Mouse (Mus musculus) kidney, postnatal 0 days (tissue): Measurements from ENCODE around the gene Khk. TPM values are rescaled to one million over a fixed set of nuclear protein-coding genes. Genes with fewer than 3 reads are reported as not detected.

Experiments
- ATAC-seq: fragments of 200-750 bp; cut with Nextera tagmentation; replicated peaks from 2 replicates; pipeline ENCODE4 v1.8.0; 2017; ENCODE audit warnings: low read depth, moderate number of reproducible peaks, moderate TSS enrichment, moderate library complexity; ENCODE audit not compliant: low FRiP score
- DNase-seq: peaks from one replicate; pipeline ENCODE4 v3.0.0-alpha.2; 2016; ENCODE audit warnings: low spot score
- H3K27ac ChIP-seq: fragments of 300-500 bp; sonication (generic); 2 replicates; pipeline ENCODE4 v1.5.1; 2014; ENCODE audit warnings: mild to moderate bottlenecking
- H3K27me3 ChIP-seq: fragments of 300-500 bp; sonication (generic); 2 replicates; pipeline ENCODE4 v1.6.1; 2014; ENCODE audit warnings: low read length, mixed read lengths; ENCODE audit not compliant: insufficient read depth
- H3K36me3 ChIP-seq: fragments of 300-500 bp; sonication (generic); 2 replicates; pipeline ENCODE4 v1.6.1; 2014; ENCODE audit warnings: low read length, mixed read lengths; ENCODE audit not compliant: insufficient read depth
- H3K4me1 ChIP-seq: fragments of 300-500 bp; sonication (generic); replicated peaks from 2 replicates; pipeline ENCODE4 v1.6.1; 2014; ENCODE audit warnings: antibody characterized with exemption, low read length, mixed read lengths; ENCODE audit not compliant: insufficient read depth
- H3K4me2 ChIP-seq: fragments of 300-500 bp; sonication (generic); 2 replicates; pipeline ENCODE4 v1.6.1; 2014; ENCODE audit warnings: mild to moderate bottlenecking, low read length, moderate library complexity, mixed read lengths
- H3K4me3 ChIP-seq: fragments of 300-500 bp; sonication (generic); replicated peaks from 2 replicates; pipeline ENCODE4 v1.5.1; 2014; ENCODE audit warnings: low read depth, low read length
- H3K9ac ChIP-seq: fragments of 300-500 bp; sonication (generic); 2 replicates; pipeline ENCODE4 v1.6.1; 2014; ENCODE audit warnings: low read depth, low read length
- H3K9me3 ChIP-seq: fragments of 300-500 bp; sonication (generic); replicated peaks from 2 replicates; pipeline ENCODE4 v1.6.1; 2016; ENCODE audit warnings: low read length, inconsistent platforms, mixed read lengths
- CTCF ChIP-seq: IDR thresholded peaks from 2 replicates; pipeline ENCODE4 v1.5.1; 2016; ENCODE audit warnings: antibody characterized with exemption, low read depth, mild to moderate bottlenecking, moderate library complexity
- WGBS: fragments of 180-500 bp; shearing (Covaris S2); extraction: QIAGEN DNeasy Blood & Tissue Kit; methylation state at CpG from one replicate; pipeline ENCODE4 v1.1.7; 2014; 5-methylcytosine and 5-hydroxymethylcytosine counted together
- polyA plus RNA-seq: library from polyadenylated mRNA; unstranded; fragments of >200 nt; fragmentation: Nextera tagmentation; extraction: Ambion mirVana; gene quantifications from 2 replicates; pipeline ENCODE4 v1.2.1, GENCODE M21; 2015

Gene Khk
- polyA plus RNA-seq, 1 experiment from 2014 or later, result 70.6 TPM

DNA sequence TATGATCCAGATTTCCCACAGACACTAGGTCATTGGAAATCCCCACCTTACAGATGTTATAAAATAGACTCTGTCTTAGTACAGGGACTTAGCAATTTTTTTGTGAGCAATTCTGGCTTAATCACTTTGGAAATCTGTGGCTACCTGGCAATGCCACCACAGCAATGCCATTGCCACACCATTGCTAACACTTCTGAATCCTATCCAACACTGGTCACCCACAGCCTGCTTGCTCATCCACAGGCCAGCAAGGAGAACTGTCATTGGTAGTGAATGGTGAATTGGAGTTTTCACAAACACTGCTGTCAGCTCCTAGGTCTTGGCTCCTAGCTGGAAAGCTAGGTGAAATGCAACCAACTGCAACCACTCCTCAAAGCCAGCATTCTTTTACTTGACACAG, 10.8 kb upstream of the Khk start:
- ATAC-seq, result no peak
- peaks cover 36% of the 10 kb centered on the region for H3K4me1 ChIP-seq

DNA sequence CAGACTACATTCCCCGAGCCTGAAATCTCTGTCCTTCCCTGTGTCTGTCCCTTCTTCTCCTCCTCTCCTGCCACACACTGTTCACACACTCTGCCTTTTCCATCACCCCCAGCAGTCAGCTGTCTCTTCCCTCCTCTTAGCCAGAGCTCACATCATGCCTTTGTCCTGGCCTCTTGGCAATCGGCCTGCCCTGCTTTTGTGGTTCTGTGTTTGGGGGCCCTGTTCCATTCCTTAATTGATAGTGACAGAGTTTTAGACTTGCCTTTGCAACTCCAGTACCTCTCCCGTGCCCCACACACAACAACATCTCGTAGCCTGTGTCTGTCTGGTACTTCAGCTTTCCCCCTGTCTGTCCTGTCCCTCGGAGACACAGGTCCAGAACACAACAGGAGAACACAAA, 9.1 kb upstream of the Khk start:
- Histone ChIP-seq H3K4me2 (no peak overlapping the region), H3K9ac (0 out of 2 replicates have a peak overlapping the region, but pooled peaks have one; percentile 27)
- TF ChIP-seq CTCF, result no peak

More for the DNA sequence above, 10.8 kb upstream of the Khk start:
- Histone ChIP-seq H3K36me3 (no peaks in the 10 kb centered on the region), H3K9ac (no peak overlapping the region), H3K27ac (peak overlapping the region; percentile 93), H3K9me3 (no peaks in the 10 kb centered on the region), H3K4me3 (no peak overlapping the region), H3K27me3 (no peaks in the 10 kb centered on the region), H3K4me2 (no peak overlapping the region)
- TF ChIP-seq CTCF, result no peak
- DNase-seq, result no peak

DNA sequence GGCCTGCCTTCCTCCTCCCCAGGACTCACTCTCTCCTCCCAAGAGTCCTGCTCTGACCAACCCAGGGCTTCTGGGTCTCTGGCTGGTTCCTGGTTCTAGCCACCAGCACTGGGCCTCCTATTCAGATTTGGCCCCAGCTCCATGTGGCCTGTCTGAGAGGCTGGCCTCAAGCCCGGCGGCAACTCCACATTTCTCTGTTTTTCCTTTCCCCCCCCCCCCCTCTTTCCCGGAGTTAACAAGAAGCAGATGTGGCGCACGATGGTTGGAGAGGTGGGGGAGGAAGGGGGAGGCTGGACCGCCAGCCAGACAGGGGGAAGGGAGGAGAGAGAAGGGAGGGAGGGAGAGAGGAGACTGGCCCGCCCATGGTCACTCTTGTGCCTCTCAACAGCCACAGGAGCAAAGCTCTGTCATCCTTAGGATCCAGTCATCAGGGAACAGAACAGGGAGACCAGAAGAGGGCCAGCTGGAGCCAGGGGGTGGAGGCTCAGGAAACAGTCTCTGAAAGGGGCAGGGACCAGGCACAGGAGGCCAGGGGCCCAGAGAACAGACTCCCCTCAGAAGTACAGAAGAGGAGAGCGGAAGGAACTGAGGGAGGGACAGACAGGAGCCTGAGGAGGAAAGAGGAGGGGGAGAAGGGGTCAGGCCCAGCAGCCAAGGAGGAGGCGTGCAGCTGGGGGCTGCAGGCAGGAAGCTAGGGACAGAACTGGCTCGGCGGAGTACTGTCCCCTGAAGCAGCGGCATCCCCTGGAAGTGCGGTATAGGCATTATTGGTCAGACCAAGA, 8.0 kb upstream of the Khk start, which contains the start of gene Emilin1:
Gene Emilin1, plus strand, starts transcription at position 343 of the 782 bp plus-strand sequence.
- Histone ChIP-seq H3K9ac (peak within 1 kb of the TSS; percentile 68), H3K27me3 (no peaks in the 10 kb centered on the region), H3K9me3 (no peaks in the 10 kb centered on the region), H3K27ac (peak within 1 kb of the TSS; percentile 93), H3K4me1 (peaks cover 34% of the 10 kb centered on the region), H3K4me2 (peak within 1 kb of the TSS; percentile 68), H3K4me3 (peak within 1 kb of the TSS; percentile 53), H3K36me3 (peaks cover 13% of the 10 kb centered on the region; the same call in 1 of the 2 replicates)
- TF ChIP-seq CTCF, result peak; percentile 27; the same call in 1 of the 2 replicates
- ATAC-seq (peak; percentile 76), DNase-seq (peak; percentile 96)
- WGBS, result 15% methylated on average over 13 of the region's 13 CpGs

More for the DNA sequence above, 9.1 kb upstream of the Khk start:
- no peaks in the 10 kb centered on the region for H3K9me3 ChIP-seq
- WGBS, result 61% methylated on average over 5 of the region's 5 CpGs
- ATAC-seq, result no peak
- peaks cover 36% of the 10 kb centered on the region for H3K4me1 ChIP-seq
- H3K27me3 ChIP-seq, result no peaks in the 10 kb centered on the region
- peak overlapping the region; percentile 93 for H3K27ac ChIP-seq
- no peak overlapping the region for H3K4me3 ChIP-seq
- DNase-seq, result peak; percentile 22
- H3K36me3 ChIP-seq, result 0 out of 2 replicates have a peak, but pooled peaks cover 3% of the 10 kb centered on the region

DNA sequence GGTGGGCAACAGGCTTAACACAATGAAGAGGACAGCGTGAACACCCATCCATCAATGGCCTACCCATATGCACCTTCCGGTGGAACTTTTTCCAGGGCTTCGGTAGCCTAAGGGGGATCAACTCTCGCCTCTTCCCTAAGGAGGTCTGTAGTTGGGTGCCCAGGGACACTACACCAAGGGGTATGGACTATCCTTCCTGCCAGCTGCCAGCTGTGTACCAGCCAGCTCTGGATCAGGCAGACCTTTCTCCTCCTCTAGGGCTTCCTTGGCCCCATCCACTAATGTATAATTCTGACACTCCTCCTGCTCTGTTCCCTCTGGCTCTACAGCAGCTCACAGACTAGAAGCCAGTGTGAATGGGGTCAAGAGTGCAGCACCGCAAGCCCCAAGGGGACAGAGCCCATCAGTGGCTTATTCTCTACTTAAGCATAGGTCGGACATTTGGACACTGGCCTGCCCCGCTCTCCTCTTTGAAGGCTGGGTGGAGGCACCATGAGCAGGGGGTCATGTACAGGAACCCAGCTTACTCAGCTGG, 7.1 kb upstream of the Khk start:
- no peak for DNase-seq
- TF ChIP-seq CTCF, result no peak
- peak overlapping the region; percentile 68 for H3K9ac ChIP-seq
- peak overlapping the region; percentile 53 for H3K4me3 ChIP-seq
- 32% methylated on average over 7 of the region's 7 CpGs for WGBS
- ATAC-seq, result no peak
- peaks cover 28% of the 10 kb centered on the region for H3K4me1 ChIP-seq
- H3K36me3 ChIP-seq, result peaks cover 21% of the 10 kb centered on the region; the same call in 1 of the 2 replicates
- peak overlapping the region; percentile 68 for H3K4me2 ChIP-seq
- H3K27ac ChIP-seq, result peak overlapping the region; percentile 93
- no peaks in the 10 kb centered on the region for H3K27me3 ChIP-seq
- H3K9me3 ChIP-seq, result no peaks in the 10 kb centered on the region

DNA sequence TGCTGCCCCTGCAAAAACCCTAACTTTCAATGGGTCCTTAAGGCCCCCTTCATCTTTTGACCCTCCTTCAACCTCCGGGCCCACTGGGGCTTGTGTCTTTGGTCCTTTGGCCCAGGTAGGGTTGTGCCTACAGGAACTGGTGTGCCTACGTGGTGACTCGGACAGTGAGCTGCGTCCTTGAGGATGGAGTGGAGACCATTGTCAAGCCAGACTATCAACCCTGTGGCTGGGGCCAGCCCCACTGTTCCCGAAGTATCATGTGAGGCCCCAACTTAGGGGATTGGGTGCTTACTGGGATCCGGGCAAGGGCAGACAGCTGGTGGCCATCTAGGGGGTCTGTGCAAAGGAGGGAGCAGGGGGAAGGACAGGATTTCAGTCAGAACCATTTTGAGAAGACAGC, 6.4 kb upstream of the Khk start:
- peak overlapping the region; percentile 93; the same call in 1 of the 2 replicates for H3K27ac ChIP-seq
- peak overlapping the region; percentile 68 for H3K9ac ChIP-seq
- peaks cover 28% of the 10 kb centered on the region for H3K4me1 ChIP-seq
- whole genome bisulfite sequencing, result 28% methylated on average over 6 of the region's 6 CpGs
- no peak for TF ChIP-seq CTCF
- peak overlapping the region; percentile 53 for H3K4me3 ChIP-seq
- peak overlapping the region; percentile 68 for H3K4me2 ChIP-seq
- H3K9me3 ChIP-seq, result no peaks in the 10 kb centered on the region
- DNase-seq (no peak), ATAC-seq (no peak)
- no peaks in the 10 kb centered on the region for H3K27me3 ChIP-seq
- H3K36me3 ChIP-seq, result peaks cover 21% of the 10 kb centered on the region; the same call in 1 of the 2 replicates

DNA sequence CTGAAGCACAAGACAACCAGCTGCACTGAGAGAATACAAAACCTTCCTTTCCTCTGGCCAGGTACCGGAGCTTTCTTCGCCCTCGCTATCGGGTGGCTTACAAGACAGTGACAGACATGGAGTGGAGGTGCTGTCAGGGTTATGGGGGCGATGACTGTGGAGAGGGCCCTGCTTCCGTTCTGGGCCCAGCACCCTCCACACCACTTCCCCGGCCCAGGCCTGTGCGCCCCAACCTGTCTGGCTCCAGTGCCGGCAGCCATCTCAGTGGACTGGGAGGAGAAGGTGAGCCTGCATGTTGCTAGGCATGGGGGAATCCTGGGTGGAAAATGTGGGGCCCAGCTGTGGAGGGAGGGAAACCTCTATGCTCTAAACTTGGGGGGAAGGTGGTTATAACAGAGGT, 5.8 kb upstream of the Khk start:
- Histone ChIP-seq H3K9ac (peak overlapping the region; percentile 46), H3K27me3 (no peaks in the 10 kb centered on the region), H3K4me1 (peaks cover 28% of the 10 kb centered on the region), H3K36me3 (peaks cover 21% of the 10 kb centered on the region; the same call in 1 of the 2 replicates), H3K4me2 (peak overlapping the region; percentile 68), H3K27ac (peak overlapping the region; percentile 76), H3K9me3 (no peaks in the 10 kb centered on the region), H3K4me3 (peak overlapping the region; percentile 53)
- no peak for DNase-seq
- TF ChIP-seq CTCF, result no peak
- peak; percentile 9; the same call in 1 of the 2 replicates for ATAC-seq
- 32% methylated on average over 9 of the region's 9 CpGs for WGBS
